Comparison of ENCODE assay signal across 19 mouse cellular contexts in the genomic region with DNA sequence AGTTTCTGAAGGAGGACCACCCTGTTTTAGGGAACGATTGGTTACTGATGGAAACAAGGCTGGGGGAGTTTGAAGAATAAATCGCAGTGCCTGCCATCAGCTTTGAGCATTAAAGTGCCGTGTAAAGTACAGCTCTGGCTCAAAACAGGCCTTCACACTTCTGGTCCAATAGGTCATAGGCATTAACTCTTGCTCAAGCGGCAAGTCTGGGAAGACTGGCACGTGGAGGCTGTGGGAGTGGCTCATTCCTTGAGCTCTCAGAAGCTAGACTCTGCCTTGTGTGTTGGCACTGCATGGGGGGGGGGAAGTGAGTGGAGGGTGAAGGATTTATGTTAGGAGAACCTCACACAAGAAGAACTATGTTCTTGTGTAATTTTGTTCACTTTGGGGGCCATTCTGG.
A peak's percentile ranks its signal among the peaks of the same experiment; 100 is the strongest.
DNase-seq lines count a peak whose midpoint lies in the region; ATAC-seq lines count a peak whose summit lies in the region.
"Had no signal": no experiment of that assay in that cellular context is flagged by ENCODE, and none has a peak within 500 bp of the region (broad histone marks: within the 10 kb centered on the region; RNA-seq: fewer than 3 reads in every experiment).

No protein-coding gene starts in this region.

- H3K36me3 ChIP-seq in heart, embryonic 10.5 days: peaks cover 43% of the 10 kb centered on the region
- 0 out of 2 replicates have a peak, but pooled peaks cover under 1% of the 10 kb centered on the region for H3K36me3 ChIP-seq in midbrain, embryonic 11.5 days (ENCODE audit: control insufficient read depth, insufficient read depth, low read length)
- H3K36me3 ChIP-seq in forebrain, embryonic 10.5 days (replicated peaks): 0 out of 2 replicates have a peak, but pooled peaks cover 4% of the 10 kb centered on the region
- H3K36me3 ChIP-seq: forebrain, embryonic 12.5 days; midbrain, embryonic 15.5 days; neural tube, embryonic 12.5 days had no signal

- H3K9me3 ChIP-seq in heart, embryonic 10.5 days: no peaks in the 10 kb centered on the region
- H3K9me3 ChIP-seq in midbrain, embryonic 11.5 days (ENCODE audit: control insufficient read depth, low read length): no peaks in the 10 kb centered on the region
- no peaks in the 10 kb centered on the region for H3K9me3 ChIP-seq in forebrain, embryonic 10.5 days
- H3K9me3 ChIP-seq: embryonic facial prominence, embryonic 12.5 days; forebrain, embryonic 12.5 days; limb, embryonic 15.5 days; megakaryocyte, embryonic 14.5 days; midbrain, embryonic 15.5 days; neural tube, embryonic 12.5 days had no signal

- H3K4me1 ChIP-seq in heart, embryonic 10.5 days: no peaks in the 10 kb centered on the region
- H3K4me1 ChIP-seq in midbrain, embryonic 11.5 days (ENCODE audit: control insufficient read depth, insufficient read depth, low read length): no peaks in the 10 kb centered on the region
- H3K4me1 ChIP-seq in forebrain, embryonic 10.5 days: no peaks in the 10 kb centered on the region
- H3K4me1 ChIP-seq: embryonic facial prominence, embryonic 12.5 days; forebrain, embryonic 12.5 days; midbrain, embryonic 15.5 days; neural tube, embryonic 12.5 days had no signal

- 74% methylated on average over 5 of the region's 5 CpGs for WGBS in heart, embryonic 10.5 days
- 80% methylated on average over 5 of the region's 5 CpGs for WGBS in midbrain, embryonic 11.5 days
- 91% methylated on average over 5 of the region's 5 CpGs for WGBS in forebrain, embryonic 10.5 days

- no peak for ATAC-seq in midbrain, embryonic 11.5 days (ENCODE audit: low FRiP score)
- ATAC-seq: midbrain, embryonic 15.5 days had no signal

- no peaks in the 10 kb centered on the region for H3K27me3 ChIP-seq in heart, embryonic 10.5 days (ENCODE audit: insufficient read depth, poor library complexity, severe bottlenecking)
- no peaks in the 10 kb centered on the region for H3K27me3 ChIP-seq in midbrain, embryonic 11.5 days (ENCODE audit: control insufficient read depth, insufficient read depth, low read length)
- no peaks in the 10 kb centered on the region for H3K27me3 ChIP-seq in forebrain, embryonic 10.5 days (ENCODE audit: poor library complexity, severe bottlenecking)
- H3K27me3 ChIP-seq: embryonic facial prominence, embryonic 12.5 days; forebrain, embryonic 12.5 days; limb, embryonic 15.5 days; megakaryocyte, embryonic 14.5 days; midbrain, embryonic 15.5 days; neural tube, embryonic 12.5 days had no signal

- peak; percentile 65 for DNase-seq in heart, embryonic 10.5 days (ENCODE audit: low spot score)
- DNase-seq in heart, adult 18-20 months: no peak
- peak; percentile 7 for DNase-seq in urinary bladder, postnatal 14 days (ENCODE audit: low spot score)
- DNase-seq in urinary bladder, adult 2 months (ENCODE audit: low spot score): no peak
- peak; percentile 78 for DNase-seq in lung, postnatal 10 days
- no peak for DNase-seq in adrenal gland, adult (ENCODE audit: inconsistent age in 2 of 2, low spot score in 1 of 2)
- no peak for DNase-seq in midbrain, embryonic 11.5 days (ENCODE audit: low spot score, missing footprints)
- no peak for DNase-seq in forebrain, embryonic 10.5 days (ENCODE audit: extremely low spot score, low spot score)
- DNase-seq: cerebellum, adult 11 months; gastrocnemius, postnatal 25 days; retina, postnatal 1 day; right cerebral cortex, postnatal 25 days had no signal

- no peak overlapping the region for H3K27ac ChIP-seq in heart, embryonic 10.5 days
- H3K27ac ChIP-seq in midbrain, embryonic 11.5 days (ENCODE audit: low read depth, low read length): no peak overlapping the region
- H3K27ac ChIP-seq in forebrain, embryonic 10.5 days: no peak overlapping the region
- H3K27ac ChIP-seq: embryonic facial prominence, embryonic 12.5 days; forebrain, embryonic 12.5 days; hindbrain, embryonic 14.5 days; limb, embryonic 15.5 days; midbrain, embryonic 15.5 days; neural tube, embryonic 12.5 days had no signal

- no peak overlapping the region for H3K4me2 ChIP-seq in midbrain, embryonic 11.5 days
- H3K4me2 ChIP-seq: embryonic facial prominence, embryonic 12.5 days; forebrain, embryonic 12.5 days; hindbrain, embryonic 14.5 days; limb, embryonic 15.5 days; midbrain, embryonic 15.5 days; neural tube, embryonic 12.5 days had no signal

- no peak overlapping the region for H3K9ac ChIP-seq in midbrain, embryonic 11.5 days (ENCODE audit: low read length)
- H3K9ac ChIP-seq: embryonic facial prominence, embryonic 12.5 days; forebrain, embryonic 12.5 days; hindbrain, embryonic 14.5 days; limb, embryonic 15.5 days; midbrain, embryonic 15.5 days; neural tube, embryonic 12.5 days had no signal

- no peak overlapping the region for H3K4me3 ChIP-seq in heart, embryonic 10.5 days
- H3K4me3 ChIP-seq in midbrain, embryonic 11.5 days (ENCODE audit: low read depth, low read length): no peak overlapping the region
- H3K4me3 ChIP-seq in forebrain, embryonic 10.5 days: no peak overlapping the region
- H3K4me3 ChIP-seq: embryonic facial prominence, embryonic 12.5 days; forebrain, embryonic 12.5 days; limb, embryonic 15.5 days; megakaryocyte, embryonic 14.5 days; midbrain, embryonic 15.5 days; neural tube, embryonic 12.5 days had no signal

Comparison
In these comparisons a context has a peak if more than half of its experiments do, and no peak if none do; other contexts are left out.
1. DNase-seq: peak in heart, embryonic 10.5 days (single experiment), urinary bladder, postnatal 14 days (single experiment) and lung, postnatal 10 days (single experiment); none in heart, adult 18-20 months (0 of 2), urinary bladder, adult 2 months (single experiment), adrenal gland, adult (0 of 2), midbrain, embryonic 11.5 days (single experiment) and forebrain, embryonic 10.5 days (single experiment).